Mouse (Mus musculus): ENCODE results near the gene Qtrt1.

Qtrt1 gene

GRCm38 (mm10) chr9:21411669-21412550 is at the start of gene Qtrt1:
Gene Qtrt1, plus strand, starts transcription at chr9:21411837.
- peak; percentile 95 for DNase-seq (ENCODE audit: low read depth, low spot score)

DNA sequence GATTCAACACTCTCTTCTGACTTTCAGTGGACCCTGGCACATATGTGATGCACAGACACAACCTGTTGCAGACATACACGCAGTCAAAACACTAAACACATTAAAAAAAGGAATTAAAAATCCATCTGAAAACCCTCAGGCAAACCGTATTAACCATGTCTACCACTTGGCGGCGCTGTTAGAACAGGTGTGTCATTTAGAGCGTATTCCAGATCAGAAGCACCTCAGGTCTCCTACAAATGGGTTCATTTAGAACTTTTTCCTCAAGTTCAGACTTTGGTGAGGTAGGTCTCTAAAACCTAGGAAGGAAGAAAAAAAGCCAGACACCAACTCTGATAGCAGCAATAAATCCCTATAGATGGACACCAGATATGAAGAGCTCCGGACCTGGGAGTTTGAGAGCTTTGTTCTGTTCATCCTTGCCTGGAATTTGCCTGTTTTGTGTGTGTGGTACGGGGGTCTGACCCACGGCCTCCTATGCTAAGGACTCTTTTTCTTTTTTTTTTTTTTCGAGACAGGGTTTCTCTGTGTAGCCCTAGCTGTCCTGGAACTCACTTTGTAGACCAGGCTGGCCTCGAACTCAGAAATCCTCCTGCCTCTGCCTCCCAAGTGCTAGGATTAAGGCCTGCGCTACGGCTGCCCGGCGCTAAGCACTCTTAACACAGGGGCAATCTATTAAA is 45.0 kb upstream of the Qtrt1 start:
- peak; percentile 87 for DNase-seq (ENCODE audit: low read depth, low spot score)

GRCm38 (mm10) chr9:21367357-21368111 is 44.1 kb upstream of the Qtrt1 start, which contains the start of gene Ilf3:
Gene Ilf3, plus strand, starts transcription at chr9:21367871.
- peak; percentile 100 for DNase-seq (ENCODE audit: low read depth, low spot score)

DNA sequence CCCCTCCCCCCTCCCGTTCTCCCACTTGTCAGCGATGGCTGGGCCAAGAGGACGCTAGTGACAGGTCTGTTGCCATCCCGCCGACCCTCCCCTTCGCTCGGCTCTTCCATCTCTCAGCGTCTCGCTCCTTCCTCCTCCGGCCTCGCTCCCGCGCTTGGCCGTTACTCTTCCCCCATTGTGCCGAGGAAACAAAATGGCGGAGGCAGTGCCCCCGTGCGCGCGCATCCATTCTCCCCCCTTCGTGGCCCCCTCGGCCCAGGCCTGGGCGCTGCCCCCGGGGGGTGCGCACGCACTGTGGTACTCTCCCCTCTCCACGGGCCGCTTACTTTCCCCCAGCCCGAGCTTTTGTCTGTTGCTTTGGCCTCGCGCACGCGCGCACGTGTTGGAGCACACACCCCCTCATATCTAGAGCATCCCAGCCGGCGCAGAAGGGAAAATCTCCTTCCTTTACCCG is 43.5 kb upstream of the Qtrt1 start:
- peak; percentile 65 for DNase-seq (ENCODE audit: low read depth, low spot score)

GRCm38 (mm10) chr9:21369080-21369479 is 42.6 kb upstream of the Qtrt1 start:
- DNase-seq (ENCODE audit: low read depth, low spot score), result peak; percentile 26

GRCm38 (mm10) chr9:21370876-21371275 is 40.8 kb upstream of the Qtrt1 start:
- DNase-seq (ENCODE audit: low read depth, low spot score), result no peak

DNA sequence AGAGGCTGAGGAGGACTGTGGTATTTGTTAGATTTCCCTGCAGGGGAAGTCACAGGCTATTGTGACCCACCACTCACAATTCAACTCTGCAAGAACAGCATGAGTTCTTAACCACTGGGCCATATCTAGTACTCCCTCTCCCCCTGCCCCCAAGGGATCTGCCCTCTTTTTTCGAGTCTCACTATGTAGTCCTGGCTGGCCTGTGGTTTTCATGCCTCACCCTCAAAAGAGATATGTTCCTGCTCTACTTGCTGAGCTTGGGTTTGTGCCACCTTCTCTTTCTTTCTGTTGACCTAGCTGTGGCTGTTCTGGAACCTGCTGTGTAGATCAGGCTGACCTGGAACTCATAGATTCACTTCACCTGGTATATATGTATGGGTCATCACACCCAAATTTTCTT is 39.1 kb upstream of the Qtrt1 start:
- no peak for DNase-seq (ENCODE audit: low read depth, low spot score)

DNA sequence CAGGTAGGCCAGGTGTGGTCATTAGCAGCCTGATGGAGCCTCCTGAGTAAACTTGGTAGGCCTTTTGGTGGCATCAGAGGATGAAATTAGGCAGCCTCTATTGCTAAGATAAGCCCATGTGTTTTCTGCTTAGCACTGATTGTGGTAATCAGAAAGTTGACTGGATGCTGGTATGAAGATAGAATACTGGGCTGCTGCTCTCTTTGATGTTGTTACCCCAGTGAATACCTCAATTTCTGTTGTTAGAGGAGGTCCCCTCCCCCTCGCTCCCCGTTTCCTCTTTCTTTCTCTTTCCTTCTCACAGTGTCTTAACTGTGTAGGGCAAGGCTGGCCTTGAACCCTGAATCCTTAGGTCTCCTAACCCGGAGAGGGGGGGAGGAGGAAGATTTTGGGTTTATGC is 32.4 kb upstream of the Qtrt1 start:
- no peak for DNase-seq (ENCODE audit: low read depth, low spot score)

- peak; percentile 32 for DNase-seq (ENCODE audit: low read depth, low spot score)
Observed at GRCm38 (mm10) chr9:21380868-21381267, 30.8 kb upstream of the Qtrt1 start.

- DNase-seq (ENCODE audit: low read depth, low spot score), result no peak
Observed at GRCm38 (mm10) chr9:21383966-21384365, 27.7 kb upstream of the Qtrt1 start.

- DNase-seq (ENCODE audit: low read depth, low spot score), result no peak
Observed at GRCm38 (mm10) chr9:21392646-21393175, 18.9 kb upstream of the Qtrt1 start.

- no peak for DNase-seq (ENCODE audit: low read depth, low spot score)
Observed at GRCm38 (mm10) chr9:21395692-21396091, 15.9 kb upstream of the Qtrt1 start.

GRCm38 (mm10) chr9:21397170-21397569 is 14.5 kb upstream of the Qtrt1 start:
- no peak for DNase-seq (ENCODE audit: low read depth, low spot score)

DNA sequence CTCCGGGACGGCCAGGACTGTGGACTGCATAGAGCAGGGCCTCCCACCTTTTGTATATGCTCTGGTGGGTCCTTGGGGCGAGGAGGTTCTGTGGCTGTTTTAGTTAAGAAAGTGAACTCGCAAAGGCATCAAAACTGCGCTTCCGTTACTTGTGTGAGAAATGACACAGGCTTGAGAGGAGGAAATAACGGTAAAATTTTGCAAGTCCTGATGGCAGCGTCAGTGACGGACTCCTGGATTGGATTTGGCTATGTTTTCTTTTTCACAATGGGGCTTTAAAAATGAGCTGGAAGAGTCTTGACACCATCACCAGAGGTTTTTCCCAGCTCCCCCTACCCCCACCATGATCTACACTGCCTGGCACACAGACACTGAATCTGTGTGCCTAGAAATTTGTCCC is 10.6 kb upstream of the Qtrt1 start:
- DNase-seq (ENCODE audit: low read depth, low spot score), result no peak

- no peak for DNase-seq (ENCODE audit: low read depth, low spot score)
Observed at GRCm38 (mm10) chr9:21402764-21403253, 8.8 kb upstream of the Qtrt1 start.

DNA sequence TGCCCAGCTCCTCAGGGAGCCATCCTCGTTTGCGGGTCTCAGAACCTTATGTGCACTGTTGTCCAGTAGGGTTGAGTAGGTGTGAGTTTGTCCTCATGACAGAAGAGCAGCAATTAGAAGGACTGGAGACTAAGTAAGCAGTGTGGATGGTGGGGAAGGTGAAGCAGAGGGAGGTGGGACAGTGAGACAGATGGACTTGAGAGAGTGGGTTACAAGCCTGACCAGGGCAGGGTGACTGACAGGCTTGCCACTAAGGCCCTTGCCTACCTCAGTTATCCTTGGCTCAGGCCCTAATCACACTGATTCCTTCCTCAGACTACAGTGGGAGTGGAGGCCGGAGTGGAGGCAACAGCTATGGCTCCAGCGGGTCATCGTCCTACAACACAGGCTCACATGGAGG is 7.9 kb upstream of the Qtrt1 start:
- DNase-seq (ENCODE audit: low read depth, low spot score), result no peak

- DNase-seq (ENCODE audit: low read depth, low spot score), result no peak
Observed at GRCm38 (mm10) chr9:21405525-21405924, 6.1 kb upstream of the Qtrt1 start.

DNA sequence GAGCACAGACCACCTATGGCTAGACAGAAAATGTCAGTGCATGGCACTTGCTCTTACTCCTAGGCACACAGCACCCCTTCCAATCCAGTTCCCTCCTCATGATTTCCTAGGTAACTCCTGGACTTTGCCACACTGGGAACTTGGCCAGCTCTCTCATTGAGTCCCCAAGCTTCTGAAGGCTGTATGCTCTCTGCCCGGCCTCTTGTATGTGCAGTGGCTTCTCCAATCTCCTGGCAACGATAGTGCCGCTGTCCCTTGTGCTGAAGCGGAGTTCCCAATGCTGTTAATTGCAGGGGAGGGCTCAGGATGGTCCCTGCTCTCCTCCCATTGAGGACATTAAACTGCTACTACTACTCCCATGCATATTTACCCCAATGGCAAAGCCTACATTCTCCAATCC is 3.7 kb upstream of the Qtrt1 start:
- DNase-seq (ENCODE audit: low read depth, low spot score), result peak; percentile 46

- no peak for DNase-seq (ENCODE audit: low read depth, low spot score)
Observed at GRCm38 (mm10) chr9:21408624-21409023, 3.0 kb upstream of the Qtrt1 start.

DNA sequence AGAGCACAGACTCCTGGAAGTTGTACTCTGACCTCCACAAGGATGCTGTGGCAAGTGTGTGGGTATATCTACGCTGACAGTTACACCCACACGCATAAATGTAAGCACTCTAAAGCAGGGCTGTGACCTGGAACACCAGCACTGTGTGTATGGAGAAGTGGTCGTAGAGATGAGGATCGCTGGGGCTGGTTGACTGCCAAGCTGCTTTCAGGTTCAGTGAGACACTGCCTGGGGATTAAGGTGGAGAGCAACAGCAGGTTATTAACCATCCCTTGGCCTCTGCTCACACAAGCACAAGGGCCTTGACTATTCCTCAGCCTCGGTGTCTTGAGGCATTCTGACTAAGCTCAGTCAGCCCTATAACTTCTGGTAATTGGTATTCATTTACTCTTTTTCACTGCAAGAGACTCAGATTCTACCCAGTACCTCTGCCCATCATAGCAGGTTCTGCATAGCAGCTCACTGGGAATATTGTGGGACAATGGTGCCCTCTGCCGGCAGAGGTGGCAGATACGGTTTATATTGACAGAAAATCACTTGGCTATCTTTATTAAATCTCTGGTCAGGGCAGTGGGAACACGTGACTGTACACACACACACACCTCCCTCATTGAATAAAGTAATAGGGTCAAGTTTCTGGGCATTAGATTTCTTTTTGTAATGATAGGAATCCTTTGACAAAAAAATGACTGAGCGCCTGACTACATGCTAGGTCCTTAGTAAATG is 1.9 kb upstream of the Qtrt1 start:
- DNase-seq (ENCODE audit: low read depth, low spot score), result peak; percentile 89

GRCm38 (mm10) chr9:21417866-21418265 is 6.2 kb downstream of the Qtrt1 start:
- no peak for DNase-seq (ENCODE audit: low read depth, low spot score)
